22 mouse cellular contexts compared by ENCODE assay signal in genomic region chr9:23150874-23151273, GRCm38 (mm10).
"Had no signal": no experiment of that assay in that cellular context is flagged by ENCODE, and none has a peak within 500 bp of the region (broad histone marks: within the 10 kb centered on the region; RNA-seq: fewer than 3 reads in every experiment).

No protein-coding gene starts in this region.

- H3K4me2 ChIP-seq: heart, embryonic 11.5 days; heart, embryonic 13.5 days; heart, embryonic 15.5 days; hindbrain, embryonic 13.5 days; hindbrain, embryonic 15.5 days; limb, embryonic 13.5 days; limb, embryonic 15.5 days; liver, embryonic 12.5 days had no signal

- H3K4me1 ChIP-seq: heart, embryonic 13.5 days; heart, embryonic 15.5 days; hindbrain, embryonic 13.5 days; hindbrain, embryonic 15.5 days; limb, embryonic 13.5 days; limb, embryonic 15.5 days; liver, embryonic 12.5 days had no signal

- H3K27me3 ChIP-seq: heart, embryonic 13.5 days; heart, embryonic 15.5 days; hindbrain, embryonic 13.5 days; hindbrain, embryonic 15.5 days; limb, embryonic 13.5 days; limb, embryonic 15.5 days; liver, embryonic 12.5 days had no signal

- H3K4me3 ChIP-seq: heart, adult 2 months; heart, embryonic 13.5 days; heart, embryonic 15.5 days; hindbrain, embryonic 13.5 days; hindbrain, embryonic 15.5 days; limb, embryonic 13.5 days; limb, embryonic 15.5 days; liver, embryonic 12.5 days had no signal

- ATAC-seq: hindbrain, postnatal 0 days; liver, embryonic 12.5 days had no signal

- H3K27ac ChIP-seq: heart, adult 2 months; heart, embryonic 13.5 days; heart, embryonic 15.5 days; hindbrain, embryonic 13.5 days; hindbrain, embryonic 15.5 days; hindbrain, postnatal 0 days; limb, embryonic 13.5 days; limb, embryonic 15.5 days; liver, embryonic 12.5 days; liver, embryonic 14.5 days had no signal

- H3K9me3 ChIP-seq: heart, embryonic 13.5 days; heart, embryonic 15.5 days; hindbrain, embryonic 13.5 days; hindbrain, embryonic 15.5 days; limb, embryonic 13.5 days; limb, embryonic 15.5 days; liver, embryonic 12.5 days had no signal

- H3K36me3 ChIP-seq: heart, embryonic 13.5 days; heart, embryonic 15.5 days; hindbrain, embryonic 13.5 days; hindbrain, embryonic 15.5 days; limb, embryonic 13.5 days; limb, embryonic 15.5 days; liver, embryonic 12.5 days had no signal

- H3K9ac ChIP-seq: heart, embryonic 13.5 days; heart, embryonic 15.5 days; hindbrain, embryonic 13.5 days; hindbrain, embryonic 15.5 days; limb, embryonic 13.5 days; limb, embryonic 15.5 days; liver, embryonic 12.5 days; liver, embryonic 14.5 days had no signal

- DNase-seq: gastrocnemius, postnatal 14 days; gastrocnemius, postnatal 36 days; heart, adult 2 months; heart, postnatal 14 days; heart, postnatal 36 days; kidney, adult 11 months; kidney, adult 9 months; kidney, postnatal 36 days; layer of hippocampus, adult 9-11 months; layer of hippocampus, postnatal 36 days; left cerebral cortex, postnatal 4 days; lung, adult 18-20 months had no signal
